Mouse (Mus musculus) left cerebral cortex, adult 9 months (tissue): ENCODE results near the gene Cc2d1a.

Experiments
- DNase-seq, 2 experiments: peaks; one replicate each; pipeline ENCODE4 v3.0.0; 2022; ENCODE audit warnings: low spot score in 2 of 2

Gene Cc2d1a

DNA sequence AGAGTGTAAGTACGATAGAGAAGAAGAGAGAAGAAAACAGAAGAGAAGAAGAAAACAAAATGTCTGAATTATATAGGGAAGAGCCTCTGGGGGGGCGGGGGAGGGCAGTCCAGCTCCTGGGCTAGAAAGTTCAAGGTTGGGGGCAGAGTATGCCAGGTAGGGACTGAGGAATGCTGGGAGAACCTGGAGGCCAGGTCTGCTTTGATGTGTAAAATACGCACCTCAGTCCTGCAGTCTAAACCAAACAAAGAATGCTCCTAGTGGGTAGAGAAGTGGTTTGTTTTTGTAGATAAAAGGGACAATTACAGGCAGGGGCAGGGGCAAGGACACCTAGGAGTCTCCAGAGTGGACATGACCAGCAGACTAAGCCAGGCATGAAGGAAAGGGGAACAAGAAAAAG, 29.7 kb upstream of the Cc2d1a start:
- DNase-seq, result no peak

DNA sequence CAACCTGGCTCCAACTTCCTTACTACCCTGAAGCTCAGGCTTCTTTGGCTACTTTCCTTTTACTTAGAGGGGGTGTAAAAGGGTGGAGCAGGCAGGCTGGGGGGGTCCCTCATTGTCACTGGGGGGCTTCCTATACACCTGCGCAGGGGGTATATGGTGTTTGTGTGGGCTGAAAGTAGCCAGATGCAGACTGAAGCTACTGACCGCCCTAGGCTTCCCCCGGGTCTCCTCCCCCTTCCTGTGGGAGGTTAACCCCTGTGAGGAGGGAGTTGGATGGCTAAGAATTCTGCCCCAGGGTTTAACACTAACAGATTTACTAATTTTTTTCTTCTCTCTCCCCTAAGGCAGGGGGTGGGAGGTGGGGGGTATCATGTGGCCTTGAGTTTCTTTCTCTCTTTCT, 28.8 kb upstream of the Cc2d1a start:
- no peak for DNase-seq

DNA sequence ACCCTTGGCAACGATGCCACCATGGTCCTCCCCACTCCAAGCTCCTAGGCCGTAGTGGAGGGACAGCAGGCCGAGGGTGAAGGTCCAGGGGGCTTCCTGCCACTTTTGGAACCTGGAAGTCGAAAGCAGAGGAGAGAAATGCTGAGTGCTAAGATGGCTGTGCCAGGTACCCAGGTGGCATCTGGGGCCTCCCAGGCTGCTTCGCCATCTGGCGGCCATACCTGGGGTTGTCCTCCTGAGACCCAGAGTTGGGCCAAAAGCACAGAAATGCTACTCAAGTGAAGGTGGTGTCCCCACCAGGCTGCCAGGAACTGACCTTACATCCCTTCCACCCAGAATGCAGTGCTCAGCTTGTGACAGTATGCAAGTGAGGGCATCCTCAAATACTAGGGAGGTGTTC, 26.1 kb upstream of the Cc2d1a start:
- no peak for DNase-seq

DNA sequence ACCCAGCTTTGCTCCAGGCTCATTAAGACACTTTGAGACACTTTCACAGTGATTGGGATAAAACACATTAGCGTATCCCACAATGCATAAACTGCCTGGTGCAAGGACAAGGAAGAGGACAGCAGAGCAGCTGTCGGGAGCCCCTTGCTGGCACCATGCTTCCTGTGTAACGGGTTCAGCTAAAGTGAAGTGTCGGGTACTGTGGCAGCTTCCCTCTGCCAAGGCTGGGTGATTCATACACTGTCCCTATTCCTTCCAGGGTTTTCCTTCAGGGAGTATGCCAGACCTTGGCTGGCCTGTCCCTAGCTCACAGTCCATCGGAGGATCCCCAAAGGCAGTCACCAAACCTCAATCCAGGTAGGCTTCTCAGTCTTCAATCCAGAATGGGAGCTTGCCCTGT, 22.4 kb upstream of the Cc2d1a start:
- DNase-seq, result no peak

- DNase-seq, result no peak
These were observed 20.0 kb upstream of the Cc2d1a start for GRCm38 (mm10) chr8:84167696-84168095.

DNA sequence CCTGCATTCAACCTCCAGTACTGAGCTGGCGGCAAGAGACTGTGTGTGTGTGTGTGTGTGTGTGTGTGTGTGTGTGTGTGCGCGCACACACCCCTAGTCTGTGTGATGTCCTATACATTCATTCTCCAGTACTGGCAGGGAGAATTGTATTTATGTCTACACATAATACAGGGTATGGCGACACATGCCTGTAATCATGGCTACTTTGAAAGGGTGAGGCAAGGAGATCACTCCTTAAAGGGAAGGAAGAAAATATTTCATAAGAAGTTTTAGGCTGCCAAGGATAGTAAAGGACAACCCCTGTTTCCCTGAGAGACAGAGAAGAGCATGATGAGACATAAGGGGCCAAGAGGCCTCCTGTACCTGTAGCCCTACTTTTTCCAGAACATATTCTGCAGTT, 9.9 kb upstream of the Cc2d1a start:
- no peak for DNase-seq

DNA sequence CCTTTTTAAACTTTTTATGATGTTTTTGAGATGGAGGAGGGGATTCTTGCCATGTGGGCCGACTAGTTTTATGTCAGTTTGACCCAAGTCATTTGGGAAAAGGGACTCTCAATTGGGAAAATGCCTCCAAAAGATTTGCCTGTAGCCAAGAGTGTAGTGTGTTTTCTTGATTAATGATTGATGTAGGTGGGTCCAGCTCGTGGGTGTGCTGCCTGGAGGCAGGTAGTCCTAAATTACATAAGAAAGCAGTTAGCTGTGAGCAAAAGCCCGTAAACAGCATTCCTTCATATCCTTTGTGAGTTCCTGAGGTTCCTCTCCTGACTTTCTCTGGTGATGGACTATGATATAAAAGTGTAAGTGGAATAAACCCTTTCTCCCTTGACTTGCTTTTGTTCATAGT, 1.4 kb upstream of the Cc2d1a start:
- no peak for DNase-seq

GRCm38 (mm10) chr8:84148531-84148850, 755 bp upstream of the Cc2d1a start:
- no peak for DNase-seq

- no peak for DNase-seq
These were observed 391 bp downstream of the Cc2d1a start for GRCm38 (mm10) chr8:84147324-84147766.

- DNase-seq, result no peak
These were observed 3.0 kb downstream of the Cc2d1a start for GRCm38 (mm10) chr8:84144636-84145245.

DNA sequence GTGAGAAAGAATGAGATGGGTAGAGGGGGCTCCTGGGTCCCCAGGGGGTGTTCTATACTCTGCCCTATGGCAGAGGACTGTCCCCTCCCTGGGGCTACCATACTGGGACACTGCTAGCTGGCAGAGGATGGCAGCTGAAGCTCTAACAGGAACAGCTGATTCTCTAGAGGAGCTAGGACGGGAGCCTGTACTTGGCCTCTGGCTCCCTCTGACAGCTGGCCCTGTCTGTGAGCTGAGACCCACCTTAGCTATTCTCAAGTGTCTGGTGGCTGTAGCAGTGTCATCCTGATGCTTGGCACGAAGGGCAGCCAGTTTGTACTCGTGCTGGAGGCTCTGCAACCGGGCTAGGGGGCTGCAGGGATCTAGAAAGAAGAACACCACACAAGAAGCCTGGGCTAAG, 6.9 kb downstream of the Cc2d1a start:
- no peak for DNase-seq

DNA sequence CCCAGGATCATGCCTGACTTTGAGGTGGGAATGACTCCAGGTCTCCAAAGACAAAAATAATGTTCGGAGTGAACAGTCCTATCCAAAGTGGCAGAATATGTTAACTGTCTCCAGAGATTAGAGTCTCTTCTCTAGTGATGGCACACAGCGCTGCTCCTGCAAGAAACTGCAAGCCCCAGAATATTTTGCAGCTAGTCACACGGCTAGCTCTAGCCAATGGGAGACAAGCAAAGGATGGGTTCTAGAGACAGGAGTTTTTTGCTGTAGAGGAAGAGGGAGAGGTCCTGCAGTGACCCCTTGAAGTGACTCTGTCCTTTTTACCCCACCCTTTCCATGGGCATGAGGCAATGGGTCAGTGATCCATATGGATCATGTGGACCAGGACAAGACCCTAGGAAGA, 9.9 kb downstream of the Cc2d1a start:
- DNase-seq, result no peak

GRCm38 (mm10) chr8:84132225-84132624, 15.5 kb downstream of the Cc2d1a start:
- DNase-seq, result no peak

- DNase-seq, result no peak
These were observed 16.9 kb downstream of the Cc2d1a start for GRCm38 (mm10) chr8:84130806-84131205.

GRCm38 (mm10) chr8:84128277-84128676, 19.5 kb downstream of the Cc2d1a start:
- DNase-seq, result no peak

- DNase-seq, result no peak
These were observed 20.4 kb downstream of the Cc2d1a start for GRCm38 (mm10) chr8:84127202-84127901.

DNA sequence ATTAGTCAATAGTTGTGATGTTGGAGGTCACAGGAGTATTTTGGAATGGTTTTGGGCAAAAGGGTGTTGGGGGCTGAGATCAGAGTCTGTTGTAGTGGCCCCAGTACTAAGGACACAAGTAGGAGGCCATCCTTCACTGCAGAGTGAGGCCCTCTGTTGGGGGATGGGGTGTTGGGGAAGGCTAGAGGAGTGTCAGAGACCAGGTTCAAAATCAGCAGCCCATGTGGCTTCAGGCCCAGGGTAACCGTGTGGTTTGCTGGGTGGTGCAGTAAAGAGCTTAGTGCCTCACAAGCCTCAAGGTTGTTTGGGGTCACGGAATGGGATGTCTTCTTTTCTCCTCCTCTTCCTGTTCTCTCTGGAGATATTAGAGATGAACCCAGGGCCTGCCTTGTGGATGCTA, 21.0 kb downstream of the Cc2d1a start:
- no peak for DNase-seq

GRCm38 (mm10) chr8:84125656-84126055, 22.1 kb downstream of the Cc2d1a start, which contains the start of gene Podnl1:
Podnl1 (plus strand) TSS chr8:84125989.
- no peak for DNase-seq

- no peak for DNase-seq
These were observed 25.6 kb downstream of the Cc2d1a start for GRCm38 (mm10) chr8:84122151-84122550.

DNA sequence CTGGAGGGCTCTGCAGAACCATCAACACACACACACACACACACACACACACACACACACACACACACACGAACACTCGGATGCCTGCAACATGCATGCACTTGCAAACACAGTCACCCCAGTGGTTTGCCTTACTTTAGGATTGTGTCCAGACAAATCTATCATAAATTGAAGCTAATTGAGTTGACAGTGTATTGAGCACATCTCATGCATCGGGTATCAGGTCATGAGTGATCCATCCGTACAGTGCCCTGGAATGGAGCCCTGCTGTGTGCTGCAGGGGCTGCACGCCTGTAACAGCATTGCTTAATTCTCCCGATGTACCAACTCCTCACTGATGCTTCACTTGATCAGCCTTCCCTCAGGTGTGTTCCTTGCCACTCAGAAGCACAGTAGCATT, 32.1 kb downstream of the Cc2d1a start:
- no peak for DNase-seq

DNA sequence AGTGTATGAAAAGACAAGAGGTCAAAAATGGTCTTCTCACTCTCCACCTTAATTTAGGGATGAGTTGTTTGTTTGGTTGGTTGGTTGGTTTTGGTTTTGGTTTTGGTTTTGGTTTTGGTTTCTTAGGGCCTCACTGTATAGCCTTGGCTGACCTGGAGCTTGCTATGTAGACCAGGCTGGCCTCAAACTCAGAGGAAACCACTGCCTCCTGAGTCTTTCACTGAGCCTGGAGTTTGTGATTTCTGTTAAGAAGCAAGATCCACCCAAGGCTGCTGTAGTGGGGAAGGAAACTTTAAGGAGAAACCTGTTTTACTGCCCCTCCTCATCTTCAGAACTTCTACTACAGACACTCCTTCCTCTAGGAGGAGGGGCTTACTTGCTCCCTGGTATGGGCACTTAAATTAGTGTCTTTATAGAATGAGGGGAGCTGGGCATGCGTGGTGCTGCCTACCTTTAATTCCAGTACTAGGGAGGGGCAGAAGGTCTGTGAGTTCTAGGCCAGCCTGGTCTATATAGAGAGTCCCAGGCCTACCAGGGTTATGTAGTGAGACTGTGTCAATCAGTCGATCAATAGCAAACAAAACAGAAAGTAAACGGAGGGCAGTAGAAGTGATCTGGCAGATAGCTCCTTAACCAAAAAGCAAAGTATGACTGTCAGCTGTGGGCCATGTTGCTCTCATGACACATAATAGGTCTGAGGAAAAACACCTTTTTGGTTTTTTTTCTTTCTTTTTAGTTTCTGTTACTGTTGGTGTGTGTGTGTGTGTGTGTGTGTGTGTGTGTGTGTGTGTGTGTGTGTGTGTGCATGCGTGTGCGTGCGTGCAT, 41.3 kb downstream of the Cc2d1a start:
- no peak for DNase-seq

- no peak for DNase-seq
These were observed 42.1 kb downstream of the Cc2d1a start for GRCm38 (mm10) chr8:84105676-84106075.
